Mouse (Mus musculus) liver, embryonic 12.5 days (tissue): ENCODE measurements around the gene Comt. TPM values are rescaled to one million over a fixed set of nuclear protein-coding genes. Genes with fewer than 3 reads are reported as not detected.

Experiments used
- ATAC-seq: fragments of 200-750 bp; cut with Nextera tagmentation; 2 replicates; pipeline ENCODE4 v1.8.0; 2017; ENCODE audit warnings: moderate number of reproducible peaks, mild to moderate bottlenecking, moderate library complexity
- H3K27ac ChIP-seq: fragments of 300-500 bp; sonication (generic); 2 replicates; pipeline ENCODE4 v1.5.1; 2016; ENCODE audit warnings: mild to moderate bottlenecking
- H3K27me3 ChIP-seq: fragments of 300-500 bp; sonication (generic); replicated peaks from 2 replicates; pipeline ENCODE4 v1.6.1; 2016; ENCODE audit warnings: mild to moderate bottlenecking, moderate library complexity
- H3K36me3 ChIP-seq: fragments of 300-500 bp; sonication (generic); 2 replicates; pipeline ENCODE4 v1.6.1; 2016; ENCODE audit warnings: mild to moderate bottlenecking, moderate library complexity
- H3K4me1 ChIP-seq: fragments of 300-500 bp; sonication (generic); 2 replicates; pipeline ENCODE4 v1.6.1; 2016
- H3K4me2 ChIP-seq: fragments of 300-500 bp; sonication (generic); 2 replicates; pipeline ENCODE4 v1.6.1; 2016; ENCODE audit warnings: mild to moderate bottlenecking, moderate library complexity
- H3K4me3 ChIP-seq: fragments of 300-500 bp; sonication (generic); 2 replicates; pipeline ENCODE4 v1.5.1; 2016; ENCODE audit warnings: mild to moderate bottlenecking, moderate library complexity
- H3K9ac ChIP-seq: fragments of 300-500 bp; sonication (generic); 2 replicates; pipeline ENCODE4 v1.6.1; 2016; ENCODE audit warnings: mild to moderate bottlenecking, moderate library complexity
- H3K9me3 ChIP-seq: fragments of 300-500 bp; sonication (generic); replicated peaks from 2 replicates; pipeline ENCODE4 v1.6.1; 2016; ENCODE audit warnings: mild to moderate bottlenecking, moderate library complexity
- WGBS: fragments of 180-500 bp; shearing (Covaris S2); methylation state at CpG from one replicate; pipeline ENCODE4 v1.1.7; 2016; ENCODE audit not compliant: insufficient replicate concordance; 5-methylcytosine and 5-hydroxymethylcytosine counted together
- polyA plus RNA-seq: library from polyadenylated mRNA; unstranded; fragments of >200 nt; fragmentation: Nextera tagmentation; extraction: Ambion mirVana; gene quantifications from 2 replicates; pipeline ENCODE4 v1.2.1, GENCODE M21; 2016

Comt gene
- polyA plus RNA-seq, 1 experiment from 2014 or later: 120 TPM

DNA sequence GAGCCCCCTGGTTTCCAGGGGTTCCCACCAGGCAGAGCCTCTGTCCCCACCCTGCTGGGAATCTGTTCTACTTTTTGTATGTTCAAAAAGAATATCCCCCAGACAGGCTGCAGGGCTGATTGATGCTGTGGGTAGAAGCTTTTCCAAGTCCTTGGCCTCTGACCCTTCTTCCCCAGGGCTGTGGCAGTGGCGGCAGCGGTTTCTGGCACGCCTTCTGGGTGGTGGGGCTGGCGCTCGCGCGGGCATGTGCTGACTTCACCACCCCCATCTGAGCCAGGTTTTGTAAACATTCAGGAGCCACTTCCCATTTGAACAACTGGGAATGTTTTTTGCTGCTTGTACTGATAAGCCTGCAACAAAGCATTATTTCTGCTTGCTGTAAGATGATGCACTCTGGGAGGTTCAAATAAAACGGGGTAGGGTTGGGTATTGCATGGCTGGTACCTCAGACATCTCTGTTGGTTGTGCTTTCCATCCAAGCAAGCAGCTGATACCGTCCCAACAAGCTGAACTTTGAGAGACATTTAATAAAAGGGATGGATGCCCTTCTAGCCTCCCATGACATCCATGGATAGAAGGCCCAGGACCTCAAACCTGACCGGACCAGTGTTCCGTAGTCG lies 32.8 kb upstream of the Comt start:
- H3K36me3 ChIP-seq: peaks cover 99% of the 10 kb centered on the region
- 9% methylated on average over 12 of the region's 12 CpGs for whole genome bisulfite sequencing
- peak; percentile 3; the same call in 1 of the 2 replicates for ATAC-seq
- H3K9ac ChIP-seq: peak overlapping the region; percentile 18; the same call in 1 of the 2 replicates
- peak overlapping the region; percentile 63 for H3K27ac ChIP-seq
- H3K4me1 ChIP-seq: peaks cover 56% of the 10 kb centered on the region
- no peak overlapping the region for H3K4me3 ChIP-seq
- H3K9me3 ChIP-seq: no peaks in the 10 kb centered on the region
- peak overlapping the region; percentile 39 for H3K4me2 ChIP-seq
- no peaks in the 10 kb centered on the region for H3K27me3 ChIP-seq

DNA sequence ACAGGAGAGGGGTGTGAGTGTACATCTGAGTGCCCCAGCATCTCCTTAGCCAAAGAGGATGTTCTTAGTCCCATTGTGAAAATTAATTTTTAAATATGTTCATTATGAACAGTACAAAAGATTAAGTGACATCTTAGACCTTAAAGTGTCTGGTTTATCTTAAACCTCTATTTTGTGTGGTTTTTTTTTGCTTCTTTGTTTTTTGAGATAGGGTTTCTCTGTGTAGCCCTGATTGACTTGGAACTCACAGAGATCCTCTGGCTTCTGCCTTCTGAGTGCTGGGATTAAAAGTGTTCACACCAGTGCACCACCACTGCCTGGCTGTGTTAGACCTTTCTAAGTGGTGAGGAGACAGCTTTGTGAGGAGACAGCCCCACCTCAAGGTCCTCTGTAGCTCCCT lies 32.0 kb upstream of the Comt start:
- ATAC-seq: no peak
- no peak overlapping the region for H3K4me3 ChIP-seq
- peaks cover 56% of the 10 kb centered on the region for H3K4me1 ChIP-seq
- H3K27ac ChIP-seq: peak overlapping the region; percentile 63; the same call in 1 of the 2 replicates
- H3K27me3 ChIP-seq: no peaks in the 10 kb centered on the region
- H3K9ac ChIP-seq: no peak overlapping the region
- H3K36me3 ChIP-seq: peaks cover 99% of the 10 kb centered on the region
- no peaks in the 10 kb centered on the region for H3K9me3 ChIP-seq
- peak overlapping the region; percentile 39; the same call in 1 of the 2 replicates for H3K4me2 ChIP-seq

DNA sequence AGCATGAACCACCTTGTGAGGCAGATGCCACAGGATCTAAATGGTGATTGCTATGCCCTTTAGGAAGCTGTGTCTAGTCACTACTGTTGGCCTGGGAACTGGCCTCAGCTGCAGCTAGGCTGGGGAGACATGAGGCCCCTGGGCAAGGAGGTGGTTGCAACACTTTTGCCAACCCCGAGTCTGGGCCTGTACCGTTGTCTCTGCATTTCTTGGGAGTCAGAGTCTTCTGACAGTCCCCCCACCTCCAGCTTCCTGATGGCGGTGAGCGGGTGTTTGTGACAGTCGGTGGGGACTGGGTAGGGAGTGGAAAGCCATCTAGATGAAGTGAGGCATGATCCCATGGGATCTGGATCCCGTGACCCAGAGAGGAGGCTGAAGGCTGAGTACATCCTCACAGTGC lies 28.8 kb upstream of the Comt start:
- Histone ChIP-seq H3K4me2 (no peak overlapping the region), H3K27me3 (no peaks in the 10 kb centered on the region), H3K9me3 (no peaks in the 10 kb centered on the region), H3K36me3 (peaks cover 100% of the 10 kb centered on the region), H3K27ac (no peak overlapping the region), H3K9ac (no peak overlapping the region), H3K4me3 (no peak overlapping the region), H3K4me1 (peaks cover 38% of the 10 kb centered on the region)
- 85% methylated on average over 6 of the region's 6 CpGs for WGBS
- ATAC-seq: no peak

DNA sequence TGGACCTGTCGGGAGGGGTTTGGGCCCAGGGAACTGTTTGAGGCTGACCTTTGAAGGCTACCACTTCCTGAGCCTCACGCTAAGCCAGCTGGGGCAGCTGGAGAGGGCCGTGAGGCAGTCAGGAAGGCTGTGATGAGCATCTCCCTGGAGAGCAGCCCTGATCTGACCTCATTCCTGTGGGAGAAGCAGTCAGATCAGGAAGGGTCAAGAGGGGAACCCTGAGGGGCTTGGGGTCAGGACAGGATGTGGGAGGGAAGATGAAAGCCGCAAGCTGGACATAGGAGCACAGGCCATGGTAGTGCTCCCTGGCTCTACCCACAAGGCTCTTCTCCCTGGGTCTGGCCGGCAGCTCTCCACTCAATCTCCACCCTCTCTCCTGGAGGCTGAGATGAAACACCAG lies 27.2 kb upstream of the Comt start:
- H3K36me3 ChIP-seq: peaks cover 100% of the 10 kb centered on the region
- no peaks in the 10 kb centered on the region for H3K27me3 ChIP-seq
- H3K4me2 ChIP-seq: no peak overlapping the region
- no peak overlapping the region for H3K27ac ChIP-seq
- no peaks in the 10 kb centered on the region for H3K9me3 ChIP-seq
- ATAC-seq: no peak
- H3K9ac ChIP-seq: no peak overlapping the region
- H3K4me3 ChIP-seq: no peak overlapping the region
- peaks cover 25% of the 10 kb centered on the region for H3K4me1 ChIP-seq
- 71% methylated on average over 5 of the region's 5 CpGs for WGBS

DNA sequence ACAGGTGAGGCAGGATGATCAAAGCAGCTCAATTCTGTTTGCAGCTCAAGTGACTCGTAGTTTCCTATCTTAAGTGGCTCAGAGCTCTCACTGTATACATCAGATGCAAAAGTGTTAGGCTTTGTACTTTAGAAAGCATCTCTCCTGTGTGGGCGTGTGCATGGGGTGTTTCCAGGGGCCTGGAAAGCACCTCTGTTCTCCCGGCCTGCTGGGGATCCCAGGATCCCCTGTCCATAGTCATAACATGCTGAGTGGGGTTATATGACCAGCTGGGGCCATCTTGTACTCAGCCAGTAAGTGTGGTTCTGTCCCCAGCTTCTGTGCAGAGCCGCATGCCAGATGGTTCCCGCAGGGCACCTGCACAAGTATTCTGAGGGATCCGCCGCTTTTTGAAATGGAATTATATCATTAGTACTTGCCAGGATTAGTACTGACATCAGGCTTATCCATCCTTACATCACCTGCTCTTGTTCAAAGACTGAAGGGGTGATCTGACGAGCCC lies 25.8 kb upstream of the Comt start:
- Histone ChIP-seq H3K36me3 (peaks cover 100% of the 10 kb centered on the region), H3K4me1 (peaks cover 16% of the 10 kb centered on the region; the same call in 1 of the 2 replicates), H3K4me2 (no peak overlapping the region), H3K4me3 (no peak overlapping the region), H3K27me3 (no peaks in the 10 kb centered on the region), H3K27ac (no peak overlapping the region), H3K9me3 (no peaks in the 10 kb centered on the region), H3K9ac (no peak overlapping the region)
- no peak for ATAC-seq
- WGBS: 82% methylated on average over 8 of the region's 8 CpGs

DNA sequence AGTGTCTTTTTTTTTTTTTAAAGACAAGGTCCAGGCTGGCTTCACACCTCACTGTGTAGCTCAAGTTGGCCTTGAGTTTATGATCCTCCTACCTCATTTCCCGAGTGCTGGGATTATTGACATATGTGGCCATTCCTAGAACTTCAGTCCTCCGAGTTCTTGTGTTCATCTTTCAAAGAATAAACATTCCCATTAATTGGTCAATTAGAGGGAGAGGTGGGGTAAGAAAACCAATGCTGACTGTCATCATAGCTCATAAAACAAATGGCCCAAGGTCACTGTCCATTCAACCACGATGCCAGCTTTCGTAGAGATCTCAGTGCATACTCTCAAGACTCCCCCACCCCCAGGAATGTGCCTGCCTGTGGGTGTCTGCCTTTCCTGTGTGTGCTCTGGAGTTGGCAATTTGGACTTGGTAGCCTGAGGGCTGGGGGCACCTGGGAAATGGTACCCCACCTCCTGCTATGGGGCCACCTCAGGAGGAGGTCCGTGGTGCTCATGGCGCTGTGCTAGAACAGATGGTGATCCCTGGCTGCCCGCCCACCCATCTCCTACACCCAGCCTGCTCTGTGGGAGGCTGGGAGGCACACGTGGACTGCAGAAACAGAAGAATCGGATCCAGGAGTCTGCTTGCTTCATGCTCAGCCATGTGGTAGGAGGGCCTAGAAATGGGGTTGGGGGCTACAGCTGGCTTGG lies 25.0 kb upstream of the Comt start:
- no peak overlapping the region for H3K9ac ChIP-seq
- 79% methylated on average over 9 of the region's 9 CpGs for WGBS

DNA sequence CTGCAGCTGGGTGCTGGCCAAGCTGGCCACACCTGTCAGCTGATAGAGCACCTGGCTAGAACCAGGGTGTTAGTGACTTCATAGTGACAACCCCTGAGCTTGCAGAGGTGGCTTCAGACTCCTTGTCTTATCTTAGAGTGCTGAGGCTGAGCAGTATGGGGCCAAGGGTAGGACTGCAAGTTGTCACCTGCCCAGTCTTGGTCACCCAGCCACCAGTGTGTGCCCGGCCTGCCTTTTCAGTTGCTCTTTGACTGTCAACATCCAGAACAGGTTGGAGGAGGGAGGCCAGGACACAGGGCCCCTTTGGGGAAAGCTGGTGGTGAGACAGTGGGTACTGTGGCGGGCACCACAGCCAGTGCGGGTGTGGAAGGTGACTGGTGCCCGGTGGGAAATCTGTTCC lies 22.4 kb upstream of the Comt start:
- Histone ChIP-seq H3K4me1 (peaks cover 8% of the 10 kb centered on the region; the same call in 1 of the 2 replicates), H3K36me3 (peaks cover 99% of the 10 kb centered on the region), H3K27ac (no peak overlapping the region), H3K27me3 (no peaks in the 10 kb centered on the region), H3K4me2 (no peak overlapping the region), H3K9me3 (no peaks in the 10 kb centered on the region), H3K9ac (no peak overlapping the region), H3K4me3 (no peak overlapping the region)
- 0 out of 2 replicates have a peak, but pooled peaks have one; percentile 34 for ATAC-seq
- 93% methylated on average over 4 of the region's 4 CpGs for WGBS

More for the DNA sequence above, 25.0 kb upstream of the Comt start:
- H3K4me2 ChIP-seq: no peak overlapping the region
- H3K9me3 ChIP-seq: no peaks in the 10 kb centered on the region
- H3K4me3 ChIP-seq: no peak overlapping the region
- peaks cover 13% of the 10 kb centered on the region; the same call in 1 of the 2 replicates for H3K4me1 ChIP-seq
- H3K27ac ChIP-seq: no peak overlapping the region
- peaks cover 100% of the 10 kb centered on the region for H3K36me3 ChIP-seq
- no peak for ATAC-seq
- no peaks in the 10 kb centered on the region for H3K27me3 ChIP-seq

DNA sequence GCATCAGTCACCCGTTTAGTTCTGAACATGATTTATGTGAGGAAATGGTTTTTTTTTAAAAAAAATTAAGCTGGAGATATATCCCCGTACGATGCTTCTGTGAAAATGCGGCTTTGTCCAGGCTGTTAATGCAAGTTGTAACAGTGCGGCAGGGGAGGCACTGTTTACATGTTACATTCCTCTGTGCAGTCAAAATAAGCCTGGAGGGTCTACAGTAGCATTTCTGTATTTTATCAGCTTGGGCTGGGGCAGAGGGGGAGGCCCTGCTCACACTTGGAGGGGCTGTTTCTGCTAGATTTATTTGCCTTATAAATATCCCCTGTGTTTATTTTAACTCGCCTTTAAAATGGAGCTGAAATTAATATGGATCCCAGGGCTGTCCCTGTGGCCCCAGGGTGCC lies 21.5 kb upstream of the Comt start:
- Histone ChIP-seq H3K9me3 (no peaks in the 10 kb centered on the region), H3K4me3 (no peak overlapping the region), H3K9ac (no peak overlapping the region), H3K27ac (no peak overlapping the region), H3K4me1 (peaks cover 8% of the 10 kb centered on the region; the same call in 1 of the 2 replicates), H3K4me2 (no peak overlapping the region), H3K27me3 (no peaks in the 10 kb centered on the region), H3K36me3 (peaks cover 99% of the 10 kb centered on the region)
- ATAC-seq: no peak
- 84% methylated on average over 6 of the region's 6 CpGs for WGBS

DNA sequence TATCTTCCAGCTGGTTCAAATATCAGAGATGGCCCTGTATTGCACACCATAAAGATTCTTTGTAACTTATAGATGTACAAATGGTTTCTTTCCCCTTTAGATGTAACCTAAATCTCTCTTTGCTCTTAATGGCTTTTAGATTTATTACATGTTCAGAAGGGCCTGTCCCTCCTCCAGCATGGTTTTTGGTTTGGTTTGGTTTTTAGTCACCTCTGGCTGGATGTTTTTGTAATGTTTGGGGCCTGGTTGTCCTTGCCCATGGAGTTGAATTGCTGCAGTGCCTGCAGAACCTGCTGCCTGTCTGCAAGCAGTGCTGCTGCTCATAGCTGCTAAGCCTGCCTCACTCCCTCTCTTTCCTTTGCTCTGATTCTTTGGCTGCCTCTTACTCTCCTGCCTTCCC lies 20.6 kb upstream of the Comt start:
- Histone ChIP-seq H3K9ac (no peak overlapping the region), H3K4me1 (peaks cover 8% of the 10 kb centered on the region; the same call in 1 of the 2 replicates), H3K9me3 (no peaks in the 10 kb centered on the region), H3K36me3 (peaks cover 99% of the 10 kb centered on the region), H3K27me3 (no peaks in the 10 kb centered on the region), H3K4me2 (no peak overlapping the region), H3K27ac (no peak overlapping the region), H3K4me3 (no peak overlapping the region)
- no peak for ATAC-seq

DNA sequence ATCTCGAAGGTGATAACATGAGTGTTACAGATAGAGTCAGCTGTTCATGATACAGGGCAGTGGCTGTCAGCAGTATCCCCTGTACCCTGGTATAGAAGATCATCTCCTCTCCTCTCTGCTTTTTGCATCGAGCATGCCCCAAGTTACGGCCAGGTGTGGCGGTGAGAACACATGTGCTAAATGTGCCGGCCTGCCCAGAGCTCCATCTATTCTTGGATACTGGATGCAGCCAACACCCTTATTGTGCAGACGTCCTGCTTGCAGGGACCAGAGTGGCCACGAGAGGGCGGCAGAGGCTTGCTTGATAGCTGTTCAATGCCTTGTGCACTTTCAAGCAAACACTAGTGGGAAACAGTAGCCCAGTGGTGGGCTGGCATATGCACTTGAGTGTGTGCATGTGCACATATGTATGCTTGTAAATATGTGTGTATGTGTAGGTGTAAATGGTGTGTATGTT lies 16.8 kb upstream of the Comt start:
- peak; percentile 64 for ATAC-seq
- H3K27ac ChIP-seq: no peak overlapping the region
- no peak overlapping the region for H3K4me2 ChIP-seq
- WGBS: 27% methylated on average over 8 of the region's 8 CpGs
- H3K27me3 ChIP-seq: no peaks in the 10 kb centered on the region
- peaks cover 1% of the 10 kb centered on the region; the same call in 1 of the 2 replicates for H3K4me1 ChIP-seq
- no peak overlapping the region for H3K9ac ChIP-seq
- H3K36me3 ChIP-seq: peaks cover 96% of the 10 kb centered on the region
- no peaks in the 10 kb centered on the region for H3K9me3 ChIP-seq
- H3K4me3 ChIP-seq: no peak overlapping the region

DNA sequence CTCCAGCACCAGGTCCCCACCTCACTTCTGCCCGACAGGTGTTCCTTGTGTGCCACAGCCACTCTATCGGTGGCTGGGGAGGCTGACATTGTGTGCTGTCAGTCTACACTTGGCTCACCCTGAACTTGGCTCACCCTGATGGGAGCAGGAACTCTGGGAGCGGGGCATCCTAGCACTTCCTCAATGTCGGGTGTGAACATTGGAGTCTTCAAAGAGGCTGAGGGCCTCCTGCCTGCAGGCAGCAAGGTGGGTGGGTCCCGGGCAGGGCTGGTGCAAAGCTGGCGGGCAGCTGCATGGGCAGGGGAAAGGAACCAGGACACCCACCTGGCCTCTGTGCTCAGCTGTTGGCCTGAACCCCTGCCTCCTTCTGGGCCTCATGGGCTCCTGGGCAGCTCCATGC lies 9.5 kb upstream of the Comt start:
- H3K4me3 ChIP-seq: no peak overlapping the region
- no peak overlapping the region for H3K4me2 ChIP-seq
- no peaks in the 10 kb centered on the region for H3K27me3 ChIP-seq
- H3K9ac ChIP-seq: no peak overlapping the region
- peaks cover 33% of the 10 kb centered on the region for H3K4me1 ChIP-seq
- peaks cover 95% of the 10 kb centered on the region for H3K36me3 ChIP-seq
- H3K9me3 ChIP-seq: no peaks in the 10 kb centered on the region
- 80% methylated on average over 6 of the region's 6 CpGs for WGBS
- ATAC-seq: no peak
- peak overlapping the region; percentile 36; the same call in 1 of the 2 replicates for H3K27ac ChIP-seq

DNA sequence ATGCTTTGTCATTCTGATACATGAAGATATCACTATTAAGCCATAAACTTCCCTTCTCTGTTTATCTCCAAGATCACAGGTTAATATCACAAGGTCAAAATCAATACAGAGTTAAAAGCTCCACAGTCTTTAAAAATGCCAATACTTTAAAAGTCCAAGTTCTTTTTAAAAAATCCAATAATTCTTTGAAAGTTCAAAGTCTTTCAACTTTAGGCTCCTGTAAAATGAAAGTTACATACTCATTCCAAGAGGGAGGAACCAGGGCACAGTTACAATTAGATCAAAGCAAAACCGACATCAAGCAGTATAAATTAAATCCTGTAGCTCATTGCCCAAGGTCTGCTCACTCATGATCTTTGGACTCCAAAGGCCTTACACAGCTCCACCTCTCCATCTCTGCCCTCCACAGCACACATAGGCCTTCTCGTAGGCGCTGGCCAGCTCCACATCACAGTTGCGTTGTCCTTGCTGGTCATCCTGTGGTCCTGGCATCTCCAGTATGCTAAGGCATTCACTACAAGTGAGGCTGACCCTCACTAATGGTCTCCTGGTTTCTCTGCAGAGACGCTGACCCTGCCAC lies 6.8 kb upstream of the Comt start:
- no peaks in the 10 kb centered on the region for H3K27me3 ChIP-seq
- H3K9me3 ChIP-seq: no peaks in the 10 kb centered on the region
- H3K4me3 ChIP-seq: no peak overlapping the region
- peaks cover 49% of the 10 kb centered on the region for H3K4me1 ChIP-seq
- ATAC-seq: no peak
- H3K36me3 ChIP-seq: peaks cover 82% of the 10 kb centered on the region
- no peak overlapping the region for H3K27ac ChIP-seq
- H3K9ac ChIP-seq: no peak overlapping the region
- no peak overlapping the region for H3K4me2 ChIP-seq
- WGBS: 90% methylated on average over 5 of the region's 5 CpGs
